Mouse (Mus musculus): ENCODE results near the gene Nek7. TPM values are rescaled to one million over a fixed set of nuclear protein-coding genes. Genes with fewer than 3 reads are reported as not detected.

Gene Nek7
- polyA plus RNA-seq, 1 experiment from 2014 or later, result 44.7 TPM

- no peaks in the 10 kb centered on the region for H3K4me1 ChIP-seq (ENCODE audit: control insufficient read depth, insufficient read depth, low read length)
- 52% methylated on average over 2 of the region's 2 CpGs for WGBS
These were observed 44.3 kb downstream of the Nek7 start for GRCm38 (mm10) chr1:138575629-138576028.

GRCm38 (mm10) chr1:138571565-138572361, 48.2 kb downstream of the Nek7 start:
- 58% methylated on average over 22 of the region's 22 CpGs for WGBS
- Histone ChIP-seq H3K4me3 (ENCODE audit: low read depth, low read length) (no peak overlapping the region), H3K9me3 (ENCODE audit: control insufficient read depth, low read depth, low read length) (no peaks in the 10 kb centered on the region), H3K27ac (ENCODE audit: low read length) (no peak overlapping the region), H3K27me3 (ENCODE audit: control insufficient read depth, insufficient read depth, low read length) (no peaks in the 10 kb centered on the region), H3K4me1 (ENCODE audit: control insufficient read depth, insufficient read depth, low read length) (no peaks in the 10 kb centered on the region), H3K9ac (replicated peaks; ENCODE audit: low read depth, low read length) (no peak overlapping the region), H3K36me3 (ENCODE audit: control insufficient read depth, insufficient read depth, low read length) (no peaks in the 10 kb centered on the region), H3K4me2 (replicated peaks; ENCODE audit: low read depth, low read length) (no peak overlapping the region)
- ATAC-seq (ENCODE audit: insufficient number of reproducible peaks, insufficient read depth, low FRiP score, low read depth), result no peak

More at GRCm38 (mm10) chr1:138575629-138576028, 44.3 kb downstream of the Nek7 start:
- no peak for ATAC-seq (ENCODE audit: insufficient number of reproducible peaks, insufficient read depth, low FRiP score, low read depth)
- H3K9me3 ChIP-seq (ENCODE audit: control insufficient read depth, low read depth, low read length), result no peaks in the 10 kb centered on the region
- H3K4me2 ChIP-seq (replicated peaks; ENCODE audit: low read depth, low read length), result no peak overlapping the region
- no peaks in the 10 kb centered on the region for H3K36me3 ChIP-seq (ENCODE audit: control insufficient read depth, insufficient read depth, low read length)
- H3K27me3 ChIP-seq (ENCODE audit: control insufficient read depth, insufficient read depth, low read length), result no peaks in the 10 kb centered on the region
- no peak overlapping the region for H3K4me3 ChIP-seq (ENCODE audit: low read depth, low read length)
- H3K9ac ChIP-seq (replicated peaks; ENCODE audit: low read depth, low read length), result no peak overlapping the region
- no peak overlapping the region for H3K27ac ChIP-seq (ENCODE audit: low read length)

GRCm38 (mm10) chr1:138571038-138571441, 48.9 kb downstream of the Nek7 start:
- 75% methylated on average over 2 of the region's 2 CpGs for WGBS
- ATAC-seq (ENCODE audit: insufficient number of reproducible peaks, insufficient read depth, low FRiP score, low read depth), result no peak
- no peaks in the 10 kb centered on the region for H3K27me3 ChIP-seq (ENCODE audit: control insufficient read depth, insufficient read depth, low read length)
- H3K4me1 ChIP-seq (ENCODE audit: control insufficient read depth, insufficient read depth, low read length), result no peaks in the 10 kb centered on the region
- no peak overlapping the region for H3K27ac ChIP-seq (ENCODE audit: low read length)
- no peak overlapping the region for H3K4me2 ChIP-seq (replicated peaks; ENCODE audit: low read depth, low read length)
- no peak overlapping the region for H3K9ac ChIP-seq (replicated peaks; ENCODE audit: low read depth, low read length)
- no peak overlapping the region for H3K4me3 ChIP-seq (ENCODE audit: low read depth, low read length)
- no peaks in the 10 kb centered on the region for H3K36me3 ChIP-seq (ENCODE audit: control insufficient read depth, insufficient read depth, low read length)
- no peaks in the 10 kb centered on the region for H3K9me3 ChIP-seq (ENCODE audit: control insufficient read depth, low read depth, low read length)

GRCm38 (mm10) chr1:138568434-138569232, 51.3 kb downstream of the Nek7 start:
- Histone ChIP-seq H3K27ac (ENCODE audit: low read length) (no peak overlapping the region), H3K36me3 (ENCODE audit: control insufficient read depth, insufficient read depth, low read length) (no peaks in the 10 kb centered on the region), H3K4me3 (ENCODE audit: low read depth, low read length) (no peak overlapping the region), H3K9ac (replicated peaks; ENCODE audit: low read depth, low read length) (no peak overlapping the region), H3K4me2 (replicated peaks; ENCODE audit: low read depth, low read length) (no peak overlapping the region), H3K4me1 (ENCODE audit: control insufficient read depth, insufficient read depth, low read length) (no peaks in the 10 kb centered on the region), H3K9me3 (ENCODE audit: control insufficient read depth, low read depth, low read length) (no peaks in the 10 kb centered on the region), H3K27me3 (ENCODE audit: control insufficient read depth, insufficient read depth, low read length) (no peaks in the 10 kb centered on the region)
- ATAC-seq (ENCODE audit: insufficient number of reproducible peaks, insufficient read depth, low FRiP score, low read depth), result no peak
- WGBS, result 85% methylated on average over 6 of the region's 6 CpGs

- ATAC-seq (ENCODE audit: insufficient number of reproducible peaks, insufficient read depth, low FRiP score, low read depth), result no peak
- 85% methylated on average over 9 of the region's 9 CpGs for WGBS
- no peak overlapping the region for H3K27ac ChIP-seq (ENCODE audit: low read length)
- no peaks in the 10 kb centered on the region for H3K4me1 ChIP-seq (ENCODE audit: control insufficient read depth, insufficient read depth, low read length)
- H3K9ac ChIP-seq (replicated peaks; ENCODE audit: low read depth, low read length), result no peak overlapping the region
- no peaks in the 10 kb centered on the region for H3K27me3 ChIP-seq (ENCODE audit: control insufficient read depth, insufficient read depth, low read length)
- no peaks in the 10 kb centered on the region for H3K36me3 ChIP-seq (ENCODE audit: control insufficient read depth, insufficient read depth, low read length)
- no peak overlapping the region for H3K4me2 ChIP-seq (replicated peaks; ENCODE audit: low read depth, low read length)
- no peaks in the 10 kb centered on the region for H3K9me3 ChIP-seq (ENCODE audit: control insufficient read depth, low read depth, low read length)
- H3K4me3 ChIP-seq (ENCODE audit: low read depth, low read length), result no peak overlapping the region
These were observed 52.0 kb downstream of the Nek7 start for GRCm38 (mm10) chr1:138567946-138568345.

GRCm38 (mm10) chr1:138564677-138565076, 55.3 kb downstream of the Nek7 start:
- Histone ChIP-seq H3K4me2 (replicated peaks; ENCODE audit: low read depth, low read length) (no peak overlapping the region), H3K27me3 (ENCODE audit: control insufficient read depth, insufficient read depth, low read length) (no peaks in the 10 kb centered on the region), H3K9me3 (ENCODE audit: control insufficient read depth, low read depth, low read length) (no peaks in the 10 kb centered on the region), H3K4me3 (ENCODE audit: low read depth, low read length) (no peak overlapping the region), H3K36me3 (ENCODE audit: control insufficient read depth, insufficient read depth, low read length) (no peaks in the 10 kb centered on the region), H3K9ac (replicated peaks; ENCODE audit: low read depth, low read length) (no peak overlapping the region), H3K27ac (ENCODE audit: low read length) (no peak overlapping the region), H3K4me1 (ENCODE audit: control insufficient read depth, insufficient read depth, low read length) (no peaks in the 10 kb centered on the region)
- 85% methylated on average over 6 of the region's 6 CpGs for WGBS
- ATAC-seq (ENCODE audit: insufficient number of reproducible peaks, insufficient read depth, low FRiP score, low read depth), result no peak

GRCm38 (mm10) chr1:138560733-138561132, 59.2 kb downstream of the Nek7 start:
- no peak overlapping the region for H3K27ac ChIP-seq (ENCODE audit: low read length)
- H3K27me3 ChIP-seq (ENCODE audit: control insufficient read depth, insufficient read depth, low read length), result no peaks in the 10 kb centered on the region
- WGBS, result 93% methylated on average over 12 of the region's 12 CpGs
- no peak overlapping the region for H3K4me2 ChIP-seq (replicated peaks; ENCODE audit: low read depth, low read length)
- no peak for ATAC-seq (ENCODE audit: insufficient number of reproducible peaks, insufficient read depth, low FRiP score, low read depth)
- no peaks in the 10 kb centered on the region for H3K4me1 ChIP-seq (ENCODE audit: control insufficient read depth, insufficient read depth, low read length)
- H3K36me3 ChIP-seq (ENCODE audit: control insufficient read depth, insufficient read depth, low read length), result no peaks in the 10 kb centered on the region
- H3K4me3 ChIP-seq (ENCODE audit: low read depth, low read length), result no peak overlapping the region
- no peaks in the 10 kb centered on the region for H3K9me3 ChIP-seq (ENCODE audit: control insufficient read depth, low read depth, low read length)
- H3K9ac ChIP-seq (replicated peaks; ENCODE audit: low read depth, low read length), result no peak overlapping the region

GRCm38 (mm10) chr1:138559213-138560101, 60.5 kb downstream of the Nek7 start:
- H3K36me3 ChIP-seq (ENCODE audit: control insufficient read depth, insufficient read depth, low read length), result no peaks in the 10 kb centered on the region
- H3K27me3 ChIP-seq (ENCODE audit: control insufficient read depth, insufficient read depth, low read length), result no peaks in the 10 kb centered on the region
- no peaks in the 10 kb centered on the region; the same call in 1 of the 2 replicates for H3K9me3 ChIP-seq (ENCODE audit: control insufficient read depth, low read depth, low read length)
- ATAC-seq (ENCODE audit: insufficient number of reproducible peaks, insufficient read depth, low FRiP score, low read depth), result no peak
- no peak overlapping the region for H3K27ac ChIP-seq (ENCODE audit: low read length)
- no peaks in the 10 kb centered on the region for H3K4me1 ChIP-seq (ENCODE audit: control insufficient read depth, insufficient read depth, low read length)
- 63% methylated on average over 12 of the region's 12 CpGs for WGBS
- H3K9ac ChIP-seq (replicated peaks; ENCODE audit: low read depth, low read length), result no peak overlapping the region
- no peak overlapping the region for H3K4me2 ChIP-seq (replicated peaks; ENCODE audit: low read depth, low read length)
- H3K4me3 ChIP-seq (ENCODE audit: low read depth, low read length), result no peak overlapping the region
